Comparison of ENCODE assay signal across 9 mouse cellular contexts in genomic region chr1:74227317-74227716, GRCm38 (mm10). TPM values are rescaled to one million over a fixed set of nuclear protein-coding genes. Genes with fewer than 3 reads are reported as not detected.
DNase-seq lines count a peak whose midpoint lies in the region; ATAC-seq and TF ChIP-seq lines count a peak whose summit lies in the region.
"Had no signal": no experiment of that assay in that cellular context is flagged by ENCODE, and none has a peak within 500 bp of the region (broad histone marks: within the 10 kb centered on the region; RNA-seq: fewer than 3 reads in every experiment).

No protein-coding gene starts in this region.

- WGBS in liver, embryonic 13.5 days (ENCODE audit: insufficient replicate concordance), result 23% methylated on average over 7 of the region's 7 CpGs
- 54% methylated on average over 7 of the region's 7 CpGs for WGBS in small intestine, adult 2 months
- 80% methylated on average over 7 of the region's 7 CpGs for WGBS in hindbrain, embryonic 16.5 days

- TF ChIP-seq POLR2A in small intestine, adult 2 months (IDR thresholded peaks at IDR 0.05; ENCODE audit: low read depth, low read length), result no peak

- H3K27me3 ChIP-seq in liver, embryonic 13.5 days, result no peaks in the 10 kb centered on the region
- no peaks in the 10 kb centered on the region for H3K27me3 ChIP-seq in small intestine, adult 2 months (ENCODE audit: control insufficient read depth, insufficient read depth, low read length)
- no peaks in the 10 kb centered on the region for H3K27me3 ChIP-seq in hindbrain, embryonic 16.5 days (replicated peaks; ENCODE audit: control insufficient read depth, insufficient read depth, low read length)
- H3K27me3 ChIP-seq: limb, embryonic 12.5 days had no signal

- H3K9me3 ChIP-seq in liver, embryonic 13.5 days (replicated peaks), result no peaks in the 10 kb centered on the region
- no peaks in the 10 kb centered on the region for H3K9me3 ChIP-seq in hindbrain, embryonic 16.5 days (ENCODE audit: control insufficient read depth, low read length)
- H3K9me3 ChIP-seq: limb, embryonic 12.5 days had no signal

- TF ChIP-seq CTCF in small intestine, adult 2 months (IDR thresholded peaks at IDR 0.05; ENCODE audit: extremely low read depth, insufficient read length, insufficient replicate concordance, low read depth, low read length), result no peak

- peak; percentile 91 for DNase-seq in layer of hippocampus, adult 9-11 months
- no peak for DNase-seq in layer of hippocampus, postnatal 10 days (ENCODE audit: low spot score in 2 of 2)
- no peak for DNase-seq in liver, embryonic 13.5 days
- no peak for DNase-seq in urinary bladder, postnatal 14 days (ENCODE audit: low spot score)
- no peak for DNase-seq in urinary bladder, adult 2 months (ENCODE audit: low spot score)

- H3K4me1 ChIP-seq in liver, embryonic 13.5 days (replicated peaks), result peaks cover 18% of the 10 kb centered on the region
- H3K4me1 ChIP-seq in small intestine, adult 2 months (ENCODE audit: control insufficient read depth, insufficient read depth, insufficient read length, low read length), result no peaks in the 10 kb centered on the region; the same call in 1 of the 2 replicates
- no peaks in the 10 kb centered on the region for H3K4me1 ChIP-seq in hindbrain, embryonic 16.5 days (ENCODE audit: control insufficient read depth, insufficient read depth, low read depth, low read length)
- H3K4me1 ChIP-seq: limb, embryonic 12.5 days had no signal

- no peak overlapping the region for H3K4me3 ChIP-seq in liver, embryonic 13.5 days (replicated peaks)
- H3K4me3 ChIP-seq in small intestine, adult 2 months (ENCODE audit: low read depth, low read length), result no peak overlapping the region
- no peak overlapping the region for H3K4me3 ChIP-seq in hindbrain, embryonic 16.5 days (ENCODE audit: low read length)
- H3K4me3 ChIP-seq: limb, embryonic 12.5 days had no signal

- no peaks in the 10 kb centered on the region for H3K36me3 ChIP-seq in liver, embryonic 13.5 days
- no peaks in the 10 kb centered on the region for H3K36me3 ChIP-seq in small intestine, adult 2 months (ENCODE audit: control insufficient read depth, insufficient read depth, low read length)
- no peaks in the 10 kb centered on the region for H3K36me3 ChIP-seq in hindbrain, embryonic 16.5 days (ENCODE audit: control insufficient read depth, insufficient read depth, low read length)
- H3K36me3 ChIP-seq: limb, embryonic 12.5 days had no signal

- H3K4me2 ChIP-seq in liver, embryonic 13.5 days, result no peak overlapping the region
- no peak overlapping the region for H3K4me2 ChIP-seq in hindbrain, embryonic 16.5 days (ENCODE audit: low read length)
- H3K4me2 ChIP-seq: limb, embryonic 12.5 days had no signal

- H3K27ac ChIP-seq in liver, embryonic 13.5 days, result no peak overlapping the region
- peak overlapping the region; percentile 28; the same call in 1 of the 2 replicates for H3K27ac ChIP-seq in small intestine, adult 2 months (ENCODE audit: insufficient read depth, low read depth, low read length)
- H3K27ac ChIP-seq in hindbrain, embryonic 16.5 days (ENCODE audit: low read depth, low read length), result no peak overlapping the region
- H3K27ac ChIP-seq: limb, embryonic 12.5 days had no signal

- H3K9ac ChIP-seq in liver, embryonic 13.5 days, result 0 out of 2 replicates have a peak overlapping the region, but pooled peaks have one; percentile 13
- no peak overlapping the region for H3K9ac ChIP-seq in hindbrain, embryonic 16.5 days (ENCODE audit: low read depth, low read length)
- H3K9ac ChIP-seq: limb, embryonic 12.5 days had no signal

- peak; percentile 99 for ATAC-seq in granulocyte monocyte progenitor cell, adult 5-6 weeks (replicated peaks; ENCODE audit: poor library complexity, severe bottlenecking)
- peak; percentile 39 for ATAC-seq in liver, embryonic 13.5 days (ENCODE audit: low read depth)
- no peak for ATAC-seq in hindbrain, embryonic 16.5 days

RNA-seq across cellular contexts. Expression of gene Arpc2, which starts 8.6 kb away (rescaled TPM):
- 100 to 1,000 TPM; 324 to 330 TPM for total RNA-seq in layer of hippocampus, postnatal 10 days (2021)
- 573 and 588 TPM in 2 replicates for total RNA-seq in granulocyte monocyte progenitor cell, adult 5-6 weeks (2014; fragmentation: Nextera tagmentation)
- total RNA-seq in granulocyte monocyte progenitor cell, adult 5-6 weeks (2017), result 434 and 584 TPM in 2 replicates
- polyA plus RNA-seq in liver, embryonic 13.5 days (2015; fragmentation: Nextera tagmentation; extraction: Ambion mirVana), result 226 and 264 TPM in 2 replicates
- polyA plus RNA-seq in small intestine, adult 2 months (2012; rRNA removed), result 110 and 323 TPM in 2 replicates
- polyA plus RNA-seq in hindbrain, embryonic 16.5 days (2015; fragmentation: Nextera tagmentation; extraction: Ambion mirVana), result 411 and 415 TPM in 2 replicates
- 372 and 394 TPM in 2 replicates for polyA plus RNA-seq in urinary bladder, adult 2 months (2012; rRNA removed)

RNA-seq across cellular contexts. Expression of gene Cxcr1, which starts 32.9 kb away (rescaled TPM):
- total RNA-seq in layer of hippocampus, postnatal 10 days (2021), result not detected
- not detected in 2 replicates for total RNA-seq in granulocyte monocyte progenitor cell, adult 5-6 weeks (2014; fragmentation: Nextera tagmentation)
- not detected in 2 replicates for total RNA-seq in granulocyte monocyte progenitor cell, adult 5-6 weeks (2017)
- not detected in 2 replicates for polyA plus RNA-seq in liver, embryonic 13.5 days (2015; fragmentation: Nextera tagmentation; extraction: Ambion mirVana)
- not detected in 2 replicates for polyA plus RNA-seq in small intestine, adult 2 months (2012; rRNA removed)
- polyA plus RNA-seq in hindbrain, embryonic 16.5 days (2015; fragmentation: Nextera tagmentation; extraction: Ambion mirVana), result not detected in 2 replicates
- not detected in 2 replicates for polyA plus RNA-seq in urinary bladder, adult 2 months (2012; rRNA removed)
- polyA plus RNA-seq: limb, embryonic 12.5 days had no signal

RNA-seq across cellular contexts. Expression of gene Gpbar1, which starts 51.0 kb away (rescaled TPM):
- not detected for total RNA-seq in layer of hippocampus, postnatal 10 days (2021)
- total RNA-seq in granulocyte monocyte progenitor cell, adult 5-6 weeks (2014; fragmentation: Nextera tagmentation), result not detected in 2 replicates
- total RNA-seq in granulocyte monocyte progenitor cell, adult 5-6 weeks (2017), result not detected in 2 replicates
- polyA plus RNA-seq in liver, embryonic 13.5 days (2015; fragmentation: Nextera tagmentation; extraction: Ambion mirVana), result 0.64 and 0.75 TPM in 2 replicates
- 1.8 and 3.1 TPM in 2 replicates for polyA plus RNA-seq in small intestine, adult 2 months (2012; rRNA removed)
- 0.20 TPM in 1 of 2 replicates, not detected in the other for polyA plus RNA-seq in hindbrain, embryonic 16.5 days (2015; fragmentation: Nextera tagmentation; extraction: Ambion mirVana)
- polyA plus RNA-seq in urinary bladder, adult 2 months (2012; rRNA removed), result 1.6 TPM in 2 replicates

RNA-seq across cellular contexts. Expression of gene Aamp, which starts 57.2 kb away (rescaled TPM):
- total RNA-seq in layer of hippocampus, postnatal 10 days (2021), result 100 to 1,000 TPM; 141 to 158 TPM
- total RNA-seq in granulocyte monocyte progenitor cell, adult 5-6 weeks (2014; fragmentation: Nextera tagmentation), result 100 and 106 TPM in 2 replicates
- 98.8 and 140 TPM in 2 replicates for total RNA-seq in granulocyte monocyte progenitor cell, adult 5-6 weeks (2017)
- 104 and 107 TPM in 2 replicates for polyA plus RNA-seq in liver, embryonic 13.5 days (2015; fragmentation: Nextera tagmentation; extraction: Ambion mirVana)
- polyA plus RNA-seq in small intestine, adult 2 months (2012; rRNA removed), result 81.6 and 160 TPM in 2 replicates
- 237 and 241 TPM in 2 replicates for polyA plus RNA-seq in hindbrain, embryonic 16.5 days (2015; fragmentation: Nextera tagmentation; extraction: Ambion mirVana)
- polyA plus RNA-seq in urinary bladder, adult 2 months (2012; rRNA removed), result 131 and 137 TPM in 2 replicates

RNA-seq across cellular contexts. Expression of gene Pnkd, which starts 57.4 kb away (rescaled TPM):
- 100 to 1,000 TPM; 125 to 130 TPM for total RNA-seq in layer of hippocampus, postnatal 10 days (2021)
- 28.7 and 49.8 TPM in 2 replicates for total RNA-seq in granulocyte monocyte progenitor cell, adult 5-6 weeks (2014; fragmentation: Nextera tagmentation)
- 9.0 and 14.1 TPM in 2 replicates for total RNA-seq in granulocyte monocyte progenitor cell, adult 5-6 weeks (2017)
- polyA plus RNA-seq in liver, embryonic 13.5 days (2015; fragmentation: Nextera tagmentation; extraction: Ambion mirVana), result 36.5 and 39.8 TPM in 2 replicates
- polyA plus RNA-seq in small intestine, adult 2 months (2012; rRNA removed), result 36.9 and 62.6 TPM in 2 replicates
- polyA plus RNA-seq in hindbrain, embryonic 16.5 days (2015; fragmentation: Nextera tagmentation; extraction: Ambion mirVana), result 166 and 167 TPM in 2 replicates
- polyA plus RNA-seq in urinary bladder, adult 2 months (2012; rRNA removed), result 60.6 and 61.9 TPM in 2 replicates
